Mouse (Mus musculus) olfactory bulb, adult 2 months (tissue): ENCODE data around the gene A630023A22Rik.

ENCODE experiments used
- CTCF ChIP-seq: fragments of 200-500 bp; IDR thresholded peaks from 2 replicates; pipeline ENCODE4 v1.5.1; 2012; ENCODE audit warnings: low read depth, mild to moderate bottlenecking, low read length, moderate library complexity; ENCODE audit not compliant: insufficient read depth
- POLR2A ChIP-seq: fragments of 200-500 bp; IDR thresholded peaks from 2 replicates; pipeline ENCODE4 v1.6.1; 2012; ENCODE audit warnings: mild to moderate bottlenecking, low read depth, low read length, moderate library complexity; ENCODE audit not compliant: insufficient read depth

DNA sequence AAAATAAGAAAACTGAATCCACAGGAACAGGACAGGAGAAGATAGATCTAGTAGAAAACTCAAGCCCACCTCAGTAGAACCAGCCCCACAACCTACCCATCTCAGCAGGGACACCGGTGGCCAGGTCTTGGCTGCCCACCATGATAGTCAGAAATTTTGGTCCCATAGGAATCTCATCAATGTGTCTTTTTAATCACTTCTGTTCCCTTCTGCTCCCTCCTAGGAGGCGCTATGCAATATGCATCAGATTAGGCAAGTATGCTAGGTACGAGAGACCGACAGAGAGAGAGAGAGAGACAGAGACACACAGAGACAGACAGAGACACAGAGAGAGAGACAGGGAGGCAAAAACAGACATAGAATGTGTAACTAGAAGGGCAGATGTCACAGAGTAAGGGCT, 19.1 kb upstream of the A630023A22Rik start:
- no peak for TF ChIP-seq POLR2A
- TF ChIP-seq CTCF = no peak
